Mouse (Mus musculus): ENCODE data around the gene Zbtb7a.
A peak's percentile ranks its signal among the peaks of the same experiment; 100 is the strongest.

Gene Zbtb7a

GRCm38 (mm10) chr10:81139529-81139846 lies 4.5 kb downstream of the Zbtb7a start:
- DNase-seq = no peak

- DNase-seq = no peak
Observed at GRCm38 (mm10) chr10:81140005-81140404, 5.0 kb downstream of the Zbtb7a start.

GRCm38 (mm10) chr10:81140717-81141454 lies 5.9 kb downstream of the Zbtb7a start:
- DNase-seq = peak; percentile 75

- DNase-seq = no peak
Observed at GRCm38 (mm10) chr10:81141455-81142210, 6.6 kb downstream of the Zbtb7a start.

DNA sequence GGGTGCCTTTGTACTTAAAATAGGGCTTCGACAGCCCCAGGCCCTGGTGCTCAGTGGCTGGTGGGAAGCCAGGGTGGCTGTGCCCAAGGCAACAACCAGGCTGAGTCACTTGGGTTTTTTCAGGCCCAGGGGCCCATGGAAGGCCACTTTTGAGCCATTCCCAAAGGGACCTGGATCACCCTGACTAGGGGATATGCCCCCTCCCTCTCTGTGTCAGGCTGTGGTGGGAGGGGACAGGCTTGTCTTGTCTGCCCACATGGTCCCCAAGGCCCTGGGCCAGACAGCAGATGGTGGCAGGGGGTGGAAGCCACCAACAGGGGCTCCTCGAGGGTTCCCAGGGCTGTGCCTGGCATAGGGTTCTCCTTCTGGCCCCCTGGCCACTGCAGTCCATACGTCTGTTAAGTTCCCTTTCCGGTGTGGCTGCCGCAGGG lies 7.5 kb downstream of the Zbtb7a start:
- no peak for DNase-seq

DNA sequence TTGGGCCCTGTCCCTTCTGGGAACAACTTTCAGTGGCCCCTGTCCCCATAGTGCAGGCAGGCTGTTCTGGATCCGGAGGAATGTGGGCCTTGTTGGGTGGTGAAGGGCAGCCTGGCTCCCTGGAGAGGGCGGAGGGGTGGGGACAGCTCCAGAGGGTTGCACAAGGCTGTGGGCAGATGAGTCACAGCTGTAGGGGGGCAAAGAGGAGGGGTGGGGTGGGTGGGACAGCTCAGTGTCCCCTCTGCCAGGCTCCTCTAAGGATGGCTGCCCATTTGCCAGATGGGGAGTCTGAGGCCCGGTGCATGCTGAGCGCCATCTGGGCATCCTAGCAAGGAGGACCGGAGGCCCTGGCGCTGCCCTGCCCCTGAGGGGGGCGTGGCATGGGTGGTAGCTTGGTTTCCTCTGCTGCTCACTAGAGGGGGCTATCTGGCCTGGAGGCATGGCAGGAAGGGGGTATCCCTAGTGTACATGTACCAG lies 8.2 kb downstream of the Zbtb7a start:
- DNase-seq = peak; percentile 59

DNA sequence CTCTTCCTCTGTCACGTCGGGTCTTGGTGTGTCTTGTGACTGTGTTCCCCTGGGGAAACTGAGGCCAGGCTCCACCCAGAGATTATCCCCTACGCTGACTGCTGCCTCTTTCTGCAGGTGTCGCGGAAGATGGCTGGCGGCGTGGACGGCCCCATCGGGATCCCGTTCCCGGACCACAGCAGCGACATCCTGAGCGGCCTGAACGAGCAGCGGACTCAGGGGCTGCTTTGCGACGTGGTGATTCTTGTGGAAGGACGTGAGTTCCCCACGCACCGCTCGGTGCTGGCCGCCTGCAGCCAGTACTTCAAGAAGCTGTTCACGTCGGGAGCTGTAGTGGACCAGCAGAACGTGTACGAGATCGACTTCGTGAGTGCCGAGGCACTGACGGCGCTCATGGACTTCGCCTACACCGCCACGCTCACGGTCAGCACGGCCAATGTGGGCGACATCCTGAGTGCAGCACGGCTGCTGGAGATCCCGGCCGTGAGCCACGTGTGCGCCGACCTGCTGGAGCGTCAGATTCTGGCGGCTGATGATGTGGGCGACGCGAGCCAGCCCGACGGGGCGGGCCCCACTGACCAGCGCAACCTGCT lies 8.9 kb downstream of the Zbtb7a start:
- DNase-seq = no peak

DNA sequence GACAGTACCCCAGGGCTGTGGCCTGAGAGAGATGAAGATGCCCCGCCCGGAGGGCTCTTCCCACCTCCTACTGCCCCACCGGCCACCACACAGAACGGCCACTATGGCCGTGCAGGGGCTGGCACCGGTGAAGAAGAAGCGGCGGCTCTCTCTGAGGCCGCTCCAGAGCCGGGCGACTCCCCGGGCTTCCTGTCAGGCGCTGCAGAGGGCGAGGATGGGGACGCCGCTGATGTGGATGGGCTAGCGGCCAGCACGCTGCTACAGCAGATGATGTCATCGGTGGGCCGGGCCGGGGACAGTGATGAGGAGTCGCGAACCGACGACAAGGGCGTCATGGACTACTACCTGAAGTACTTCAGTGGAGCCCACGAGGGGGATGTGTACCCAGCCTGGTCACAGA lies 9.6 kb downstream of the Zbtb7a start:
- peak; percentile 61 for DNase-seq

DNA sequence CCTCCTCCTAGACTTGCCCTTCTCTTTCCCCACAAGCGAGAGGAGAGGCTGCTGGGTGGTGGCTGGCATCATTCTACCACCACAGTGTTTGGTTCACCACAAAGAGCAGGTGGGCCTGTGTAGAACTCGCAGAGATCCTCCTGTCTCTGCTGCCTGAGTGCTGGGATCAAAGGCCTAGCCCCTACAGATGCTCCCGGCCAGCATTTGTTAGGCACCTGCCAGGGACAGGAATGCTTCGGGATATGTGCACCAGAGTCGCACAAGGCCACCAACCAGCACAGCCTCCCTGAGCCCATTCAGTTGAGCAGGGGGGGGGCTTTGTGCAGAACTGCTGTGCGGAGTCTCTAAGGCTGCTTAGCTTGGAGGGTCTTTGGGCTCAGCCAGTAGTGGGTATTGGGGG lies 10.3 kb downstream of the Zbtb7a start:
- DNase-seq = no peak

DNA sequence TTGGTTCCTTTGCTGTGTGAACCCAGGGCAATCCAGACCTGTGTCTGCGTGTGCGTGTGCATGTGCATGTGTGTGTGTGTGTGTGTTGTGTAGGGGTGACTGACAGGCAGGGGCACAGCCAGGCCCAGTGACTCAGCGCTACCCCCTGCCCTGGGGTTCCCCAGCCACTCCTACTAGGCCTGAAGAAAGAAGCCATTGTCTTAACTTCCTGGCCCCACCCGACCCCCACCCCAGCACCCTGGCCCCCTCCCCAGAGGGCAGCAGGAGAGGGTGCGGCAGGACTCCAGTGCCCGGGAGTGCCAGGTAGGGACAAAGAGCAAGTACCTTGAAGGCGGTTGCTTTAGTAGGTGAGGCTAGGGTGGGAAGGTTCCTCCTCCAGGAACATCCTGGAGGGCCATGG lies 10.8 kb downstream of the Zbtb7a start:
- no peak for DNase-seq

DNA sequence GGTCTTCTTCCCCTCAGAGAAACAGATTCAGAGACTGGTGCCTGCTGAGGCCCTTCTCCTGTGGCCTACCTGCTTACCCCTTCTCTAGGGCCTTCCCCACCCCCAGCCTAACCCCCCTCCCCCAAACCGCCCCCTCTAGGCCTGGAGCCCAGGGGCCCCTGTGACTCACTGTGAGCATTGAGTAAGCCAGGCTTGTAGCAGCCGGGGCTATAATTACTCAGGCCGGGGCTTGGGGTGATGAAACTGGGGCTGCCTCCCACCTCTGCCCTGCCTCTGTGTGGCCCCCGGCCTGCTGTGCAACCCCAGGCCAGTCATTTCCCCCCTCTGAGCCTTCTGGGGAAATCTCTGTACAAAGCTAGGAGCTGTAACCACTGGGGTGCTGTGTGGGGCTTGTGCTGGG lies 11.3 kb downstream of the Zbtb7a start:
- no peak for DNase-seq

DNA sequence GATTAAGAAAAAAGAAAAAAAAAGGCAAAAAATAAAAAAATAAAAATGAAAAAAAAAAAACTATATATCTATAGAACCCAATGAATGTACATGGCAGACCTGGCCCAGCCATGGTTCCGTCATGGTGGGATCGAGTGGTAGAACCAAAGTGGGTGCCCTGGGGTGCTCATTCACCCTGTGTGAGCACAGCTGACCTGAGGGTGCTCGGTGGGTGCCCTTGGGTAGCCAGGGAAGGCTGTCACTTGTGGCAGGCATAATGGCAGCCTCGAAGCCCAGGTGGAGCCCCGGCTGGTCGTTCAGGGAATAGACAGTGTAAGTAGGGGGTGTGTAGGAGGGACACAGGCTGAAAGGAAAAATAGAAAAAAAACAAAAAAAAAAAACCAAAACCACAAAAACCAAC lies 16.2 kb downstream of the Zbtb7a start:
- DNase-seq = no peak

GRCm38 (mm10) chr10:81152609-81153008 lies 17.6 kb downstream of the Zbtb7a start:
- DNase-seq = no peak

DNA sequence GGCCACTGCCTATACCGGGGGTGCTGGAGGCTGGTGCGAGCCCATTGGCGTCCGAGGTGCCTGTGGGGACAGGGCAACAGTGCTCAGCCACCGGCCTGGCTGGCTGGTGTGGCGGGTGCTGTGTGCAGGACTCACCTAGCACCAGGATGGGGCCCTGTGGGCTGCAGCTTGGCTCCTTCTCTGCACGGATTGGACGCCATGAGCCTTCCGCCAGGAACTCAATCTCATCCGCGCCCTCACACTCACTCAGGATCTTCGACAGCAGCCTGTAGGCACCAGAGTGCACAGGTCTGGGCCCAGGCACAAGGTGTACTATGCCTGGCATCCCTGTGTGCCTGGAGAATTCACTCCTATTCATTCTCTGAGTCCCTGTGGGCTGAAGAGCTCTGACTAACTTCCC lies 19.3 kb downstream of the Zbtb7a start:
- DNase-seq = no peak

- no peak for DNase-seq
Observed at GRCm38 (mm10) chr10:81154736-81155135, 19.7 kb downstream of the Zbtb7a start.

- DNase-seq = peak; percentile 51
Observed at GRCm38 (mm10) chr10:81161602-81162317, 26.7 kb downstream of the Zbtb7a start.

GRCm38 (mm10) chr10:81162318-81162652 lies 27.3 kb downstream of the Zbtb7a start:
- no peak for DNase-seq

DNA sequence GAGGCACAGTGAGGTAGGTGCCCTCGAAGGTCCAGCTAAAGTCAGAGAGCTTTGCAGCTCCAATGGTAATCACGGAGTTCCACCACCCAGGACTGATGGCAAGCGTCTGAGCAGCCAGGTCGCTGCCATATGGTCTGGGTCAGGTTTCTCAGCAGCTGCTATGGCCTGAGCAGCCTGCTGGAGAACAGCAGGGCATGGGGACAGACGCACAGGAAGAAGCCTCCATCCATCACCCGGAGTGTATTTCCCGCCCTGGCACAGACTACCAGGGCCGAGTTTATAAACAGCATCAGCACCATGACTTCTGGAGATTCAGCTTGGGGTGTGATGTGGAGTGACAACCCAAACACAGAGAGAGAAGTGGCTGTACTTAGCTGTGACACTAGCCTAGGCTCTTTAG lies 30.1 kb downstream of the Zbtb7a start:
- DNase-seq = peak; percentile 67

- DNase-seq = peak; percentile 100
Observed at GRCm38 (mm10) chr10:81167200-81168086, 32.4 kb downstream of the Zbtb7a start, which contains the start of gene Pias4. Pias4 (minus strand) TSS chr10:81167923.

DNA sequence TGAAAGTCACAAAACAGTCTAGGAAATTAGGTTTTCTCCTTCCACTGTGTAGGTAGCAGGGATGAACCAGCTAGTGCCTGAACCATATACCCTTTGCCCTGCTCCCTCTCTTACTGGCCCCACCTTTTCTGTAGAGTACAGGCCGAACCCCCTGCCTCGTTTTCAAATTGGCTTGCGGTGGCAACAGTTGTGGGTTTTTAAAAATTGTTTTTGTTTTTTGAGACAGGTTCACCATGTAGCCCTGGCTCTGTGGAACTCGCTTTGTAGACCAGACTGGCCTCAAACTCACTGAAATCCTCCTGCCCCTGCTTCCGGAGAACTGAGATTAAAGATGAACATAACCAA lies 33.0 kb downstream of the Zbtb7a start:
- no peak for DNase-seq

DNA sequence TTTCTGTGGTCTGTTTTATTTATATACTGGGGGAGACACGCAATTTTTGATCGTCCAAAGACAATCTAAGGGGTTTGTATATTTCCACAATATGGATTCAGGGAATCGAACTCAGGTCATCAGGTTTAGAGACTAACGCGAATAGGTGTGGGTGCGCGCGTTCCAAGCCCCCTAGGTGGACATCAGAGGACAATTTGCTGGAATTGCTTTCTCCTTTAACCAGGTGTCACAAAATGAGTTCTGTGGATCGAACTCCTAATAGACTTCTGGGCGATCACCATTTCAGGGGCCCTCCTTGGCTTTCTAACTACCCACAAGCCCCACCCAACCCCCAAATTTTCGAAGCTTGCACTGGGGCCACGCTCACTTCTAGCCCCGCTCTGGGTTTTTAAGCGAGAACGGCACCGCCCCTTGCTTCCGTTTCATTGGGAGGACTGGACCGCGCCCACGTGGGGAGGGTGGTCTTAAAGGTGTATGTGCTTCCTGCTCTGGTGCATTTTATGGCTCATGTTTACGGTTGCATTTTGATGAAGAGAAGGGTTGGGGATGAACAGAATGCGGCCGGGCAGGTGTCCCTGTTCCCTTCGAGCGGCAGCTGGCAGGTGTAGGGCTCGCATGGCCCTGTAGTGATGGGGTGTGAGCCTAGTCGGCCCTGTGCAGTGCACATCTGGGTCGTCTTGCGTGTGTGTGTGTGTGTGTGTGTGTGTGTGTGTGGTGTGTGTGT lies 33.7 kb downstream of the Zbtb7a start:
- DNase-seq = peak; percentile 96

DNA sequence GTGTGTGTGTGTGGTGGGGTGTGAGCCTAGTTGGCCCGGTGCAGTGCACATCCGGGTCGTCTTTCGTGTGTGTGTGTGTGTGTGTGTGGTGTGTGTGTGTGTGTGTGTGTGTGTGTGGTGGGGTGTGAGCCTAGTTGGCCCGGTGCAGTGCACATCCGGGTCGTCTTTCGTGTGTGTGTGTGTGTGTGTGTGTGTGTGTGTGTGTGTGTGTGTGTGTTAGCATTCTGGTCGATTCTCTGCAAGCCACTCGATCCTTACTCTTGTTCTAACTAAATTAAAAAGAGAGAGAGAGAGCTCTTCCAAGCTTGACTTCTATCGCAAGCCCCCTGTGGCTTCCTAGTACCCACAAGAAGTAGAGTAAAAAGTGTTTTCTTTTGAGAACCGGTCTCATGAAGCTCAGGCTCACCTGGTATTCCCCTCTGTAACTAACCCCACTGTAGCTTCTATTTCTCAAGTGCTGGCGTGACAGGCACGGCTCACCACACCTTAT lies 34.4 kb downstream of the Zbtb7a start:
- peak; percentile 45 for DNase-seq

Data from lung, postnatal 36 days (tissue).